Mouse (Mus musculus) brain, embryonic 18.5 days (tissue): ENCODE measurements at regions not wholly inside any gene's neighbourhood (a gene's known extent, or its start where the extent isn't known, plus 50 kb on each side); places are given as distances from the start of the nearest gene placed in this dataset.

Experiments used
- DNase-seq: peaks from one replicate; pipeline ENCODE4 v3.0.0-alpha.2; 2012; ENCODE audit warnings: low read depth, low spot score

GRCm38 (mm10) chr4:69973566-69973965 lies 436.7 kb downstream of the Cdk5rap2 start:
- no peak for DNase-seq

- DNase-seq: no peak
Measured at GRCm38 (mm10) chr4:69971721-69972120, 438.5 kb downstream of the Cdk5rap2 start.

- no peak for DNase-seq
Measured at GRCm38 (mm10) chr4:69968424-69968823, 441.8 kb downstream of the Cdk5rap2 start.
